Mouse (Mus musculus) heart, embryonic 14.5 days (tissue): ENCODE measurements around the gene Dock8. TPM values are rescaled to one million over a fixed set of nuclear protein-coding genes. Genes with fewer than 3 reads are reported as not detected.
"Not testable (repeated sequence)": the region's sequence is repeated elsewhere in the genome, so short reads cannot be mapped to it uniquely, and the experiment has no call there.

Experiments used
- ATAC-seq: fragments of 200-750 bp; cut with Nextera tagmentation; 2 replicates; pipeline ENCODE4 v1.8.0; 2017; ENCODE audit warnings: low read depth, moderate TSS enrichment; ENCODE audit not compliant: insufficient number of reproducible peaks, insufficient read depth, low FRiP score
- H3K27ac ChIP-seq, 2 experiments: fragments of 200-500 bp in 1 of 2; fragments of 300-500 bp in 1 of 2; sonication (generic) in 1 of 2; replicated peaks in 1 of 2; 2 replicates each; pipeline ENCODE4 v1.5.1; 2012 to 2014; ENCODE audit warnings: low read depth in 2 of 2, low read length in 2 of 2, control low read depth in 1 of 2, mild to moderate bottlenecking in 1 of 2, mixed read lengths in 1 of 2; ENCODE audit not compliant: control insufficient read depth in 1 of 2, insufficient read depth in 1 of 2
- H3K27me3 ChIP-seq: fragments of 300-500 bp; sonication (generic); 2 replicates; pipeline ENCODE4 v1.6.1; 2014; ENCODE audit warnings: mild to moderate bottlenecking, low read length, control low read depth; ENCODE audit not compliant: control insufficient read depth, insufficient read depth
- H3K36me3 ChIP-seq: fragments of 300-500 bp; sonication (generic); 2 replicates; pipeline ENCODE4 v1.6.1; 2014; ENCODE audit warnings: mild to moderate bottlenecking, control low read depth, low read length, mixed read lengths; ENCODE audit not compliant: control insufficient read depth, insufficient read depth
- H3K4me1 ChIP-seq, 2 experiments: fragments of 200-500 bp in 1 of 2; fragments of 300-500 bp in 1 of 2; sonication (generic) in 1 of 2; 2 replicates each; pipeline ENCODE4 v1.6.1; 2012 to 2014; ENCODE audit warnings: low read length in 2 of 2, control low read depth in 1 of 2, mixed read lengths in 1 of 2; ENCODE audit not compliant: control insufficient read depth in 2 of 2, insufficient read depth in 2 of 2
- H3K4me2 ChIP-seq: fragments of 300-500 bp; sonication (generic); 2 replicates; pipeline ENCODE4 v1.6.1; 2014; ENCODE audit warnings: mild to moderate bottlenecking, low read length
- H3K4me3 ChIP-seq, 2 experiments: fragments of 200-500 bp in 1 of 2; fragments of 300-500 bp in 1 of 2; sonication (generic) in 1 of 2; 2 replicates each; pipeline ENCODE4 v1.5.1; 2012 to 2014; ENCODE audit warnings: low read length in 2 of 2, mild to moderate bottlenecking in 2 of 2, control low read depth in 1 of 2, low read depth in 1 of 2, moderate library complexity in 1 of 2; ENCODE audit not compliant: control insufficient read depth in 1 of 2, insufficient read depth in 1 of 2
- H3K9ac ChIP-seq: fragments of 300-500 bp; sonication (generic); 2 replicates; pipeline ENCODE4 v1.6.1; 2014; ENCODE audit warnings: mild to moderate bottlenecking, low read length
- H3K9me3 ChIP-seq: fragments of 300-500 bp; sonication (generic); 2 replicates; pipeline ENCODE4 v1.6.1; 2016; ENCODE audit warnings: low read length, control low read depth; ENCODE audit not compliant: control insufficient read depth
- WGBS: fragments of 180-500 bp; shearing (Covaris S2); extraction: QIAGEN DNeasy Blood & Tissue Kit; methylation state at CpG from one replicate; pipeline ENCODE4 v1.1.7; 2014; 5-methylcytosine and 5-hydroxymethylcytosine counted together
- polyA plus RNA-seq: library from polyadenylated mRNA; unstranded; fragments of >200 nt; fragmentation: Nextera tagmentation; extraction: Ambion mirVana; gene quantifications from 2 replicates; pipeline ENCODE4 v1.2.1, GENCODE M21; 2014

Gene Dock8
- polyA plus RNA-seq, 1 experiment from 2014 or later = 4.6 TPM

GRCm38 (mm10) chr19:25002032-25002431, 2.7 kb downstream of the Dock8 start:
- Histone ChIP-seq H3K36me3 (no peaks in the 10 kb centered on the region), H3K27me3 (peaks cover 22% of the 10 kb centered on the region), H3K9ac (no peak overlapping the region), H3K9me3 (no peaks in the 10 kb centered on the region), H3K27ac (no peak overlapping the region), H3K4me1 (peaks cover 5 to 13% of the 10 kb centered on the region in 2 experiments), H3K4me2 (no peak overlapping the region), H3K4me3 (no peak overlapping the region)
- no peak for ATAC-seq
- WGBS = 87% methylated on average over 6 of the region's 6 CpGs

GRCm38 (mm10) chr19:25002828-25003227, 3.5 kb downstream of the Dock8 start:
- no peak overlapping the region for H3K9ac ChIP-seq
- WGBS = 76% methylated on average over 3 of the region's 3 CpGs

GRCm38 (mm10) chr19:25003810-25004209, 4.5 kb downstream of the Dock8 start:
- Histone ChIP-seq H3K4me2 (no peak overlapping the region), H3K4me3 (no peak overlapping the region), H3K9me3 (no peaks in the 10 kb centered on the region), H3K4me1 (peaks cover 5 to 13% of the 10 kb centered on the region in 2 experiments), H3K27ac (no peak overlapping the region), H3K9ac (no peak overlapping the region), H3K27me3 (peaks cover 22% of the 10 kb centered on the region), H3K36me3 (no peaks in the 10 kb centered on the region)
- no peak for ATAC-seq
- WGBS = 47% methylated on average over 4 of the region's 4 CpGs

More at GRCm38 (mm10) chr19:25002828-25003227, 3.5 kb downstream of the Dock8 start:
- Histone ChIP-seq H3K27ac (no peak overlapping the region), H3K9me3 (no peaks in the 10 kb centered on the region), H3K4me2 (no peak overlapping the region), H3K36me3 (no peaks in the 10 kb centered on the region), H3K4me3 (no peak overlapping the region), H3K4me1 (peaks cover 5 to 13% of the 10 kb centered on the region in 2 experiments), H3K27me3 (peaks cover 22% of the 10 kb centered on the region)
- ATAC-seq = no peak

GRCm38 (mm10) chr19:25006686-25007085, 7.4 kb downstream of the Dock8 start:
- Histone ChIP-seq H3K9ac (no peak overlapping the region), H3K4me3 (no peak overlapping the region), H3K4me1 (peaks cover 5 to 13% of the 10 kb centered on the region in 2 experiments), H3K9me3 (no peaks in the 10 kb centered on the region), H3K36me3 (no peaks in the 10 kb centered on the region), H3K27ac (no peak overlapping the region), H3K4me2 (no peak overlapping the region), H3K27me3 (peaks cover 7% of the 10 kb centered on the region)
- WGBS = 66% methylated on average over 1 of the region's 1 CpGs
- no peak for ATAC-seq

GRCm38 (mm10) chr19:25008509-25008908, 9.2 kb downstream of the Dock8 start:
- H3K4me3 ChIP-seq = no peak overlapping the region
- no peaks in the 10 kb centered on the region for H3K9me3 ChIP-seq
- no peak for ATAC-seq
- WGBS = 83% methylated on average over 2 of the region's 2 CpGs
- H3K9ac ChIP-seq = no peak overlapping the region
- no peak overlapping the region for H3K27ac ChIP-seq
- H3K4me1 ChIP-seq = peaks cover 5 to 9% of the 10 kb centered on the region in 2 experiments
- no peaks in the 10 kb centered on the region for H3K36me3 ChIP-seq
- no peaks in the 10 kb centered on the region for H3K27me3 ChIP-seq
- H3K4me2 ChIP-seq = no peak overlapping the region

GRCm38 (mm10) chr19:25022766-25023165, 23.4 kb downstream of the Dock8 start:
- ATAC-seq = no peak

GRCm38 (mm10) chr19:25031765-25032164, 32.4 kb downstream of the Dock8 start:
- ATAC-seq = no peak
- no peak overlapping the region for H3K27ac ChIP-seq
- no peak overlapping the region for H3K4me3 ChIP-seq
- peaks cover 0 to 2% of the 10 kb centered on the region in 2 experiments; a peak in 2 of 4 replicates for H3K4me1 ChIP-seq
- no peaks in the 10 kb centered on the region for H3K9me3 ChIP-seq
- H3K27me3 ChIP-seq = no peaks in the 10 kb centered on the region
- H3K9ac ChIP-seq = no peak overlapping the region
- no peaks in the 10 kb centered on the region for H3K36me3 ChIP-seq
- no peak overlapping the region for H3K4me2 ChIP-seq
- WGBS = 65% methylated on average over 4 of the region's 4 CpGs

More at GRCm38 (mm10) chr19:25022766-25023165, 23.4 kb downstream of the Dock8 start:
- H3K4me1 ChIP-seq = no peaks in the 10 kb centered on the region
- WGBS = 80% methylated on average over 6 of the region's 6 CpGs
- no peaks in the 10 kb centered on the region for H3K9me3 ChIP-seq
- no peaks in the 10 kb centered on the region for H3K27me3 ChIP-seq
- H3K27ac ChIP-seq = no peak overlapping the region
- H3K4me3 ChIP-seq = no peak overlapping the region
- H3K9ac ChIP-seq = no peak overlapping the region
- no peak overlapping the region for H3K4me2 ChIP-seq
- no peaks in the 10 kb centered on the region for H3K36me3 ChIP-seq

GRCm38 (mm10) chr19:25033008-25033407, 33.7 kb downstream of the Dock8 start:
- not testable (repeated sequence) for H3K27ac ChIP-seq, H3K9ac ChIP-seq, ATAC-seq, H3K4me3 ChIP-seq, H3K4me1 ChIP-seq, H3K36me3 ChIP-seq, H3K4me2 ChIP-seq, H3K27me3 ChIP-seq, H3K9me3 ChIP-seq
- 90% methylated on average over 5 of the region's 18 CpGs for WGBS
